Mouse (Mus musculus) stomach, postnatal 0 days (tissue): ENCODE data around the gene Anxa7.

Source experiments
- CTCF ChIP-seq: IDR thresholded peaks from 2 replicates; pipeline ENCODE4 v1.5.1; 2016; ENCODE audit warnings: antibody characterized with exemption, low read depth, mild to moderate bottlenecking, moderate library complexity
- EP300 ChIP-seq: optimal IDR thresholded peaks from 2 replicates; pipeline ENCODE3; 2016; ENCODE audit warnings: antibody characterized with exemption

DNA sequence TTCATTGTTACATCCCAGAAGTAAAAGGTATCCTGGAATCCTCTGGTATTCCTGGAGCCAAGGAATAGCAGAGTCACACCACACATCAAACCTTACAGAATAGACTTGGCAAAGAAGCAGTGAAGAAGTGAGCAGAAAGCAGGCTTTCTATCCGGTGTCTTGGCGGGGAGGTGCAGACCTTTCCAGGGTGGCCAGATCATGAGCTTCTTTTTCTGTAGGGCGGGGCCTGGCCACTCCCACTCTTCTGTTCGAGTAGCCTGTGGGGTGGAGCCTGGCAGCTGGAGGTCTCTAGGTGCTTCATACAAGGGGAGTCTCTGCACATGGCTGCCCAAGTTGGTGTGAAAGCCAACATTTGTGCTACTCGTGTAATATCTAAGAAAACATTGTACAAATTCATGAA is 1.3 kb upstream of the Anxa7 start:
- TF ChIP-seq CTCF: no peak
- no peak for TF ChIP-seq EP300
